Comparison of ENCODE assay signal across 8 mouse cellular contexts in the genomic region with DNA sequence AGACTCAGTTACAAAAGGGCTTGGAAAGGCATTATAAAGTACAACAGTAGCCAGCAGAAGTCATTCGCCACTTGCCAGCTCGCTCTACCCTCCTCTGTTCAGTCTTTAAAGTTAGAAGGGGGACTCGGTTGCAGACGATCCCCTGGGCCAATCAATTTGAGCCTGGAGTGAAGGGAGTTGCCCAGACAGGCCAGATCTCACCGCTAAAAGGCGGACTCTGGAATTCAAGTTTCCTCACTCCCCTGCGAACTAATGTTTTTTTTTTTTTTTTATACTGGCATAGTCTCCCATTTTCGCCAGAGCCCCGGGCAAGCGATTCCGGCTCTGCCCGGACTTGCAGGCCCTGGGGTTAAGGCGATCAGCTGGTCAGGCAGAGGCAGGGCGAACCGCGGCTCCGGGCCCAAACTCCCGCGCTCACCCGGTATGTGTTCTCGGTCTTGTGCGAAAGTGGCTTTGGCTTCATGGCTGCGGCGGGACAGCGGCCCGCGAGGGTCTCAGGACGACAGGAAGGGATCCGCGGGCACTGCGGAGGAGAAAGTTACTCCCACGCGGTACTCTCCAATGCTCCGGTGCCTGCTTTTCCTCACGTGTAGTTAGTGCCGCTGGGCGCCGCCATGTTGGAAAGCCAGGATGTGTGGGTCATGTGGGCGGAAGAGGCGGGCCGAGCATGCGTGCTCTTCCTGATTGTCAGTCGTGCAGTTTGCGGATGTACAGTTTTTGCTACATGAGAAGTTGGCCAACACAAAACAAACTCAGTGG. TPM values are rescaled to one million over a fixed set of nuclear protein-coding genes. Genes with fewer than 3 reads are reported as not detected.
A peak's percentile ranks its signal among the peaks of the same experiment; 100 is the strongest.
DNase-seq lines count a peak whose midpoint lies in the region; ATAC-seq and TF ChIP-seq lines count a peak whose summit lies in the region.

Gene Utp20 (minus strand): TSS at position 617 of the 759 bp plus-strand sequence.

- H3K4me3 ChIP-seq in bone marrow macrophage, adult 2 months (ENCODE audit: insufficient read depth, low read length), result peak within 1 kb of the TSS; percentile 91
- peak within 1 kb of the TSS; percentile 74 for H3K4me3 ChIP-seq in embryonic fibroblast, embryonic 13.5 days (ENCODE audit: insufficient read depth, low read length)
- peak within 1 kb of the TSS; percentile 91 for H3K4me3 ChIP-seq in heart, embryonic 10.5 days
- peak within 1 kb of the TSS; percentile 95 for H3K4me3 ChIP-seq in kidney, embryonic 15.5 days (replicated peaks)

- DNase-seq in A20 (ENCODE audit: low read depth, low spot score) (peak; percentile 90), liver (peak; percentile 81)
- DNase-seq in heart, embryonic 10.5 days (ENCODE audit: low spot score), result peak; percentile 94
- DNase-seq in spleen, postnatal 4 days (ENCODE audit: low spot score in 2 of 2), result peak; percentile 67 to 86

- ATAC-seq in kidney, embryonic 15.5 days (replicated peaks; ENCODE audit: low FRiP score), result peak; percentile 99
- ATAC-seq in monocyte, adult 5-6 weeks (replicated peaks; ENCODE audit: insufficient number of reproducible peaks, low FRiP score, low TSS enrichment, poor library complexity, severe bottlenecking), result peak; percentile 98

- no peaks in the 10 kb centered on the region for H3K9me3 ChIP-seq in heart, embryonic 10.5 days
- no peaks in the 10 kb centered on the region for H3K9me3 ChIP-seq in kidney, embryonic 15.5 days (replicated peaks)

- H3K27ac ChIP-seq in bone marrow macrophage, adult 2 months (ENCODE audit: insufficient read depth, low read depth, low read length), result peak within 1 kb of the TSS; percentile 47
- peak within 1 kb of the TSS; percentile 32 for H3K27ac ChIP-seq in embryonic fibroblast, embryonic 13.5 days (ENCODE audit: insufficient read depth, low read length)
- H3K27ac ChIP-seq in heart, embryonic 10.5 days, result peak within 1 kb of the TSS; percentile 86
- H3K27ac ChIP-seq in kidney, embryonic 15.5 days, result peak within 1 kb of the TSS; percentile 64

- peak within 1 kb of the TSS; percentile 60 for H3K9ac ChIP-seq in kidney, embryonic 15.5 days

- H3K4me2 ChIP-seq in kidney, embryonic 15.5 days, result peak within 1 kb of the TSS; percentile 74

- no peak for TF ChIP-seq CTCF in bone marrow macrophage, adult 2 months (IDR thresholded peaks at IDR 0.05; ENCODE audit: low read depth, low read length)
- TF ChIP-seq CTCF in embryonic fibroblast, embryonic 13.5 days (IDR thresholded peaks at IDR 0.05; ENCODE audit: borderline replicate concordance, insufficient read depth, low read length), result no peak

- no peaks in the 10 kb centered on the region for H3K27me3 ChIP-seq in heart, embryonic 10.5 days (ENCODE audit: insufficient read depth, poor library complexity, severe bottlenecking)
- no peaks in the 10 kb centered on the region for H3K27me3 ChIP-seq in kidney, embryonic 15.5 days

- WGBS in heart, embryonic 10.5 days, result under 1% methylated on average over 44 of the region's 44 CpGs
- WGBS in kidney, embryonic 15.5 days, result under 1% methylated on average over 44 of the region's 44 CpGs

- peaks cover 27% of the 10 kb centered on the region for H3K36me3 ChIP-seq in heart, embryonic 10.5 days
- H3K36me3 ChIP-seq in kidney, embryonic 15.5 days, result peaks cover 36% of the 10 kb centered on the region

- peaks cover 5% of the 10 kb centered on the region for H3K4me1 ChIP-seq in bone marrow macrophage, adult 2 months (ENCODE audit: control insufficient read depth, insufficient read depth, low read length)
- no peaks in the 10 kb centered on the region for H3K4me1 ChIP-seq in embryonic fibroblast, embryonic 13.5 days (ENCODE audit: control insufficient read depth, insufficient read depth, low read length)
- peaks cover 4% of the 10 kb centered on the region for H3K4me1 ChIP-seq in heart, embryonic 10.5 days
- 0 out of 2 replicates have a peak, but pooled peaks cover 4% of the 10 kb centered on the region for H3K4me1 ChIP-seq in kidney, embryonic 15.5 days

- no peak for TF ChIP-seq POLR2A in bone marrow macrophage, adult 2 months (IDR thresholded peaks at IDR 0.05; ENCODE audit: borderline replicate concordance, low read depth, low read length)
- peak; percentile 77 for TF ChIP-seq POLR2A in embryonic fibroblast, embryonic 13.5 days (IDR thresholded peaks at IDR 0.05; ENCODE audit: low read depth, low read length)

RNA-seq across cellular contexts. Expression of gene Utp20, which starts in this region (rescaled TPM):
- polyA plus RNA-seq in bone marrow macrophage, adult 2 months (2012; ENCODE audit: insufficient read depth, insufficient read length, missing spikeins), result 6.3 and 7.1 TPM in 2 replicates
- 40.0 and 43.3 TPM in 2 replicates for polyA plus RNA-seq in embryonic fibroblast, embryonic 13.5 days (2011; ENCODE audit: insufficient read length, low read depth, missing spikeins)
- 16.9 and 17.6 TPM in 2 replicates for polyA plus RNA-seq in heart, embryonic 10.5 days (2016; fragmentation: Nextera tagmentation; extraction: Ambion mirVana)
- 17.1 and 20.9 TPM in 2 replicates for polyA plus RNA-seq in kidney, embryonic 15.5 days (2015; fragmentation: Nextera tagmentation; extraction: Ambion mirVana)
- 7.4 to 17.3 TPM (median 12.4 TPM) in 3 replicates for total RNA-seq in monocyte, adult 5-6 weeks (2017)

Comparison
In these comparisons a context has a peak if more than half of its experiments do, and no peak if none do; other contexts are left out.
1. Peak in every context shown above with its lines: DNase-seq, ATAC-seq, H3K4me3 ChIP-seq and H3K27ac ChIP-seq.
2. H3K27ac ChIP-seq: peak in every context shown above with its lines; median percentile 86 in heart, embryonic 10.5 days; 64 in kidney, embryonic 15.5 days; 47 in bone marrow macrophage, adult 2 months; 32 in embryonic fibroblast, embryonic 13.5 days.